Mouse (Mus musculus) intestine, postnatal 0 days (tissue): ENCODE results near the gene Rgs12. TPM values are rescaled to one million over a fixed set of nuclear protein-coding genes. Genes with fewer than 3 reads are reported as not detected.

Source experiments
- ATAC-seq: fragments of 200-750 bp; cut with Nextera tagmentation; 2 replicates; pipeline ENCODE4 v1.8.0; 2017; ENCODE audit warnings: mild to moderate bottlenecking, moderate TSS enrichment, moderate library complexity
- H3K27ac ChIP-seq: fragments of 300-500 bp; sonication (generic); 2 replicates; pipeline ENCODE4 v1.5.1; 2014; ENCODE audit warnings: mild to moderate bottlenecking, low read depth, low read length, moderate library complexity
- H3K27me3 ChIP-seq: fragments of 300-500 bp; sonication (generic); replicated peaks from 2 replicates; pipeline ENCODE4 v1.6.1; 2014; ENCODE audit warnings: low read length, mixed read lengths; ENCODE audit not compliant: control insufficient read depth, insufficient read depth
- H3K36me3 ChIP-seq: fragments of 300-500 bp; sonication (generic); 2 replicates; pipeline ENCODE4 v1.6.1; 2014; ENCODE audit warnings: mild to moderate bottlenecking, moderate library complexity; ENCODE audit not compliant: control insufficient read depth, insufficient read depth
- H3K4me1 ChIP-seq: fragments of 300-500 bp; sonication (generic); replicated peaks from 2 replicates; pipeline ENCODE4 v1.6.1; 2014; ENCODE audit warnings: antibody characterized with exemption, low read length, mixed read lengths; ENCODE audit not compliant: control insufficient read depth, insufficient read depth
- H3K4me2 ChIP-seq: fragments of 300-500 bp; sonication (generic); replicated peaks from 2 replicates; pipeline ENCODE4 v1.6.1; 2014; ENCODE audit warnings: low read depth, mild to moderate bottlenecking, moderate library complexity
- H3K4me3 ChIP-seq: fragments of 300-500 bp; sonication (generic); 2 replicates; pipeline ENCODE4 v1.5.1; 2014; ENCODE audit warnings: low read depth, low read length
- H3K9ac ChIP-seq: fragments of 300-500 bp; sonication (generic); 2 replicates; pipeline ENCODE4 v1.6.1; 2014; ENCODE audit warnings: mild to moderate bottlenecking, low read depth, low read length
- H3K9me3 ChIP-seq: fragments of 300-500 bp; sonication (generic); 2 replicates; pipeline ENCODE4 v1.6.1; 2016; ENCODE audit warnings: mixed run types; ENCODE audit not compliant: control insufficient read depth
- CTCF ChIP-seq: sonication (generic); IDR thresholded peaks from 2 replicates; pipeline ENCODE4 v1.5.1; 2016; ENCODE audit warnings: low read depth, mild to moderate bottlenecking, control low read depth, antibody characterized with exemption, moderate library complexity
- WGBS: fragments of 180-500 bp; shearing (Covaris S2); extraction: QIAGEN DNeasy Blood & Tissue Kit; methylation state at CpG from one replicate; pipeline ENCODE4 v1.1.7; 2014; 5-methylcytosine and 5-hydroxymethylcytosine counted together
- polyA plus RNA-seq: library from polyadenylated mRNA; unstranded; fragments of >200 nt; fragmentation: Nextera tagmentation; extraction: Ambion mirVana; gene quantifications from 2 replicates; pipeline ENCODE4 v1.2.1, GENCODE M21; 2015

The Rgs12 gene
- polyA plus RNA-seq, 1 experiment from 2014 or later: 4.1 TPM

DNA sequence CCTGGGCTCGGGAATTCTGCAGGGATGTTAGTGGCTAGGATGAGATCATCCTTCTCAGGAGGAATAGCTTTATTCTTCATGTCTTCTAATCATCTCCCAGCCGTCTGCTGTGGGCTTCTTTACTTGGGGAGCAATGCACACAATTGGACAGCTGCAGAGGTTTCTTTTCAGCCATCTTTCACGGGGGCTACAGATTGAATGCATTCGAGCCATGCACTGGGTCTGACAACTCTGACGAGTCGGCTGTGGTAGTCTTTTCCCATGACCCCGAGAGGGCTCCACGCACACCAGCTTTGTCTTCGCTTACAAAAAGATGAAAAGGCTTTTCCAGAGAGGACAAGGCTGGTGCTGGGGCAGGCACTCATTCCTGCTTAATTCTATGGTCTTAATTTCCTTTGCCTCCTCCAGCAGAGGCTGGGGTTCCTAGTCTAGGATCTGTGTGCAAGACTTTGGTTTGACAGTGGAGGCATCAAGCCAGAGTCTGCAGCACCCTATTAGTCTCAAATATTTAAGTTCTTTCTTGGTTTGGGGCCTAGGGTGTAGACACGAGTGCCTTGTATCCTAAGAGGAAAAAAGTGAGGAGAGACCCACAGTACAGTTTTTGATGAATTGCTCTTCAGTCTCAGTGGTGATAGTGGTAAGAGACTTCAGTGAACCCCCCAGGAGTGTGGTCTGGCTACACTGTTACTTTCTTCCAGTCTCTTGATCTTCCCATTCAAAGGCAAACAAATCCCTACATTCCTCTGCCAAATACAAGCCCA, 7.4 kb upstream of the Rgs12 start:
- Histone ChIP-seq H3K27me3 (no peaks in the 10 kb centered on the region), H3K36me3 (no peaks in the 10 kb centered on the region), H3K9ac (no peak overlapping the region), H3K9me3 (no peaks in the 10 kb centered on the region), H3K4me1 (no peaks in the 10 kb centered on the region), H3K4me2 (no peak overlapping the region), H3K4me3 (no peak overlapping the region), H3K27ac (no peak overlapping the region)
- no peak for ATAC-seq
- TF ChIP-seq CTCF: no peak
- 69% methylated on average over 10 of the region's 10 CpGs for WGBS

DNA sequence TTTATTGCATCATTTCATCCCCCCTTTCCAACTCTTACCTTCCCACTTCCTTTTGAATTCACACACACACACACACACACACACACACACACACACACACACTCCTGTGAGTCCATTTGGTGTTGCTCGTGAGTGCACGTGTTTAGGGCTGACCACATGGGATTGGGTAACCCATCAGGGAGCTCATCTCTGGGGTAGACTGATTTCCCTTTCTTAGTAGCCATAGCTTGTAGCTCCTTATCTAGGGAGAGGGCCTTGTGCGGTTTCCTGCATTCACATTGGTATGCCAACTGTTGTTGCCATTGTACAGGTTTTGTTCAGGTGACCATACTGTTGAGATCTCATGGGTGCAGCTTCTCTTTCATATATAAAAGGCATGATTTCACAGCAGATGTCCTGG, 5.8 kb upstream of the Rgs12 start:
- no peaks in the 10 kb centered on the region for H3K36me3 ChIP-seq
- H3K4me2 ChIP-seq: no peak overlapping the region
- no peaks in the 10 kb centered on the region for H3K9me3 ChIP-seq
- H3K4me1 ChIP-seq: no peaks in the 10 kb centered on the region
- H3K4me3 ChIP-seq: no peak overlapping the region
- TF ChIP-seq CTCF: no peak
- no peak overlapping the region for H3K27ac ChIP-seq
- no peak overlapping the region for H3K9ac ChIP-seq
- no peaks in the 10 kb centered on the region for H3K27me3 ChIP-seq
- no peak for ATAC-seq
- WGBS: 84% methylated on average over 3 of the region's 3 CpGs

DNA sequence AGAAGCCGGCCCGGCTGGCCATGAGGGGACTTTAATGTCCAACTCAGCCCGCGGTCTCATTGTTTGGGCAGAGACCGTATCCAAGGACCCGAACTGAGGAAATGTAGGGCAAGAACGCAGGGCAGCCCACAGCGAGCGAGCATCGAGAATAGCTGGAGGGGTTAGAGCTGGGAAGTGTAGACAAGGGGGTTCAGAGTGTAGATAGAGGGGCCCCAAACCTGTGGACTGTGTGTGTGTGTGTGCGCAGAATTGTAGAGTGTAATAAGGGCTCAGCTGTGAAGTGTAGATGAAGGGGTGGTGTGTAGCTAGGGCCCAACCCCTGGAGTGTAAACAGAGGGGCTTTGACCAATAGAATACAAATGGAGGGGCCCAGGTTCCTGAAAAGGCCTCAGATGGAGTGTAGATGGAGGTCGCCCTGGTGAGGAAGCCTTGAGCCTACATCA, 545 bp downstream of the Rgs12 start:
- peak overlapping the region; percentile 22; the same call in 1 of the 2 replicates for H3K27ac ChIP-seq
- peak overlapping the region; percentile 62 for H3K9ac ChIP-seq
- H3K9me3 ChIP-seq: no peaks in the 10 kb centered on the region
- H3K36me3 ChIP-seq: no peaks in the 10 kb centered on the region
- H3K27me3 ChIP-seq: no peaks in the 10 kb centered on the region; the same call in 1 of the 2 replicates
- H3K4me3 ChIP-seq: peak overlapping the region; percentile 65
- ATAC-seq: no peak
- H3K4me1 ChIP-seq: no peaks in the 10 kb centered on the region
- 9% methylated on average over 12 of the region's 12 CpGs for WGBS
- H3K4me2 ChIP-seq: peak overlapping the region; percentile 79
- no peak for TF ChIP-seq CTCF

DNA sequence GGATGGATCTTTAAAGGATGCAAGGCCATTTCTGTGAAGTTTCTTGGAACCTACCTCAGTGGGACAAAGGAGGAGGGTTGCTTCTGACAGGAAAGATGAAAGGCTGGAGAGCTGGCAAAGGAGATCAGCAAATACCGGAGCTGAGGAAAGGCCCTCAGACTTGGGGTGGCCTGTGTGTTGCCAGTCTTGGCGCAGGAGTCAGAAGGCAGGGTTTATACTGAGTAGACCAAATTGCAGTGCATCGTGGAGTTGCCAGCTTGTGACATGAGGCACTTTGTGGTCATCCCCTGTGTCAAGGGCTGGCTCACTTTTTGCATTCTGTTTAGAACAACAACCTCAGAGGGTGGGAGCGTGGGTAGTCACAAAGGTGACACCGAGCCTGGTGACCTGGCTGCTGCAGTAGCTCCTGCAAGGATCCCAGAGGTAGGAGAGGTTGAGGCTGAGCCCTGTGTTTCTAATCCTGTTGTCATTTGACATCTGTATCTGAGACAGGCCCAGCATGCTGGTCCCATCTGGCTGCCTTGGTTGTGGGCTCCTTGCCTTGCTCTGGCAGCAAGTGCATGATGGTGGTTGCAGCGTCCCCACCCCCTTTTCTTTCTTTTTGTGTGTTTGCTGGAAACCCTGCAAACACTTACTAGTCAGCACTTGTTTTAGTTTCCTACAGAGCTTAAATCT, 1.4 kb downstream of the Rgs12 start:
- Histone ChIP-seq H3K9me3 (no peaks in the 10 kb centered on the region), H3K4me2 (peak overlapping the region; percentile 79), H3K27ac (no peak overlapping the region), H3K36me3 (no peaks in the 10 kb centered on the region), H3K4me3 (peak overlapping the region; percentile 65; the same call in 1 of the 2 replicates), H3K4me1 (no peaks in the 10 kb centered on the region), H3K9ac (no peak overlapping the region), H3K27me3 (no peaks in the 10 kb centered on the region; the same call in 1 of the 2 replicates)
- WGBS: 82% methylated on average over 6 of the region's 6 CpGs
- ATAC-seq: no peak
- no peak for TF ChIP-seq CTCF

DNA sequence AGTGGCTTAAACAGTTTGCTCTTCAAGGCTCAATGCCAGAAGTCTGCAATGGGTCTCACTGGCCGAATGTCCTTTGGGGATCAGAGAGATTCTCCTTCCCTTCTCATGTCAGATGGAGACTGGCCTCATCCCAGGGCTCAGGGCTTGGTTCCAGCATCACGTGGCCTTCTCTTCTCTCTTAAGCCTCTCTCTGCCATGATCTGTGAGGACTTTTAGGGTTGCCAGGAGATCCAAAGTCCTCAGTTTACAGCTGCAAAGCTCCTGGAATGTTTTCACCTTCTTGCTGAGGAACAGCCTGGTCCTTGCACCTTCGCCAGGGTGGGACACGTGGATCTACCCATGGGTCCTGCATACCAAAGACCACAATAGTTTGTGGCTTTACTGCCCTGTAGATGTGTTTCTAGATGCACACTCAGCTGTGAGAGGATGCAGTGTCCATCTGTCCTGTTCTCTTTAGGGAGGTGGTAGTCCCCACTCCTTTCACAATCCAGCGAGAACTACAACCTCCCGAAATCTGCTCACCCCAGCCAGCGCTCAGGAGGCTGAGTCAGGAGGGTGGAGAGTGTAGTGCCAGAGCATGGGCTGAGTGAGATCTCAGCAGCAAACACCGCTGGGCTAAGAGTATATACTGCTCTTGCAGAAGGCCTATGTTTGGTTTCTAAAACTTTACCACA, 2.1 kb downstream of the Rgs12 start:
- Histone ChIP-seq H3K9me3 (no peaks in the 10 kb centered on the region), H3K9ac (no peak overlapping the region), H3K27ac (no peak overlapping the region), H3K4me3 (no peak overlapping the region), H3K4me1 (no peaks in the 10 kb centered on the region), H3K36me3 (no peaks in the 10 kb centered on the region), H3K27me3 (no peaks in the 10 kb centered on the region; the same call in 1 of the 2 replicates), H3K4me2 (no peak overlapping the region)
- WGBS: 89% methylated on average over 8 of the region's 8 CpGs
- ATAC-seq: no peak
- TF ChIP-seq CTCF: no peak

DNA sequence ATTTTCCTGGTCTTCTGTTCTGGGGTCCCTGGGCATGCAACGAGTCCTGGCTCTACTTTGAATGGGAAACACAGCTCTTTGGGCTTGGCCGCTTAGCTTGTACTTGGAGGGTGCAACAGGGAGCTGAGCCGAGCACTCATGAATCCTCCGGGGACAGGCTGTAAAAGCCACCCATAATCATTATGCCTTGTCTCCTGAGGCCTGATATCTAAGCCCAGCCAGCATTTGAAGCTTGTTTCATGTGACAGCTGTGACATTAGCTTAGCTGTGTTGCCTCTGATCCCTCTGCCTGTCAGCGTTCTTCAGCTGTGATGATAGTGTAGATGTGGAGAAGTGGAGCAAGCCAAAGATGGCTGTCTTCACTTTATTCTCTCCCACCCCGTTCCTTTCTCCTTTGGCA, 5.3 kb downstream of the Rgs12 start:
- WGBS: 69% methylated on average over 6 of the region's 6 CpGs
- H3K4me3 ChIP-seq: no peak overlapping the region
- H3K36me3 ChIP-seq: no peaks in the 10 kb centered on the region
- H3K27ac ChIP-seq: no peak overlapping the region
- no peaks in the 10 kb centered on the region for H3K9me3 ChIP-seq
- H3K4me1 ChIP-seq: no peaks in the 10 kb centered on the region
- no peaks in the 10 kb centered on the region; the same call in 1 of the 2 replicates for H3K27me3 ChIP-seq
- no peak for ATAC-seq
- TF ChIP-seq CTCF: no peak
- H3K9ac ChIP-seq: no peak overlapping the region
- no peak overlapping the region for H3K4me2 ChIP-seq
